Mouse (Mus musculus) embryo, embryonic 11.5 days (tissue): Measurements from ENCODE around the gene Arl16.

Experiments
- DNase-seq: peaks from one replicate; pipeline ENCODE4 v3.0.0-alpha.2; 2012; ENCODE audit warnings: low read depth, low spot score

Arl16 gene

DNA sequence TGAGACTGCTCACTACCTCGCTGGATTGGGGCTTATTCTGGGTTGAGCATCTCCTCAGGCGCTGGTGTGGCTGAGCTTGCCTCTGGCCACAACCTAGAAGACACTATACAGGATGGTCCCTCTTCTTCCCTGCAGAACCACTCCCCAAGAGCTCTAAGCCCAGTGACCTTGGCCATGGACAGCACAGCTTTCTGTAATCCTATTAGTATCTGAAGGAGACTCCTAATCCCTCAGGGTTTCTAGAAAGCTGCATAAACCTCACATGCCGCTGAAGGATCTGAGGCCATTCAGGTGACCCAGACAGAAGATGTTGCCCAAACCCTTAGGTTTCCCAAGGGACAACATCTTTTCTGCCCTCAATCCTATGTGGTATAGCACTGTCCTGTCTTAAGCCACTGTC, 15.2 kb downstream of the Arl16 start:
- DNase-seq: no peak

DNA sequence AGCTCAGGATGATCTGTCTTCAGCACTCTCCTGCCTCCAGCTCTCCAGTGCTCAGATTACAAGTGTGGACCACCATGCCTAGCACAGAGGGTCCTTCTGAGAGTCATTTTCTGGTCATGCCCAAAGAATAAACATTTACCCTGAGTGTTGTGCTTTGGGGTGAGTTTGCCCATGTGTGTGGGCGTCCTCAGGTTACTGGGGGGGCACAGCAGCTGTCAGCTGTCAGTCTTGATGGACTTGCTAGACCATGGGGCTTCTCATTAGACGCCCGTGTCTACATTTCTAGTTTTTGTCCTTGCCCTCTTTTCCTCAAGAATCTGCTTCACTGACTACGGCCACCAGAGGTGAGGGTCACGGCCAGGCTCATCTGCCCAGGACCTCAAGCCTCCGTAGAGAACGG, 20.2 kb downstream of the Arl16 start:
- no peak for DNase-seq

DNA sequence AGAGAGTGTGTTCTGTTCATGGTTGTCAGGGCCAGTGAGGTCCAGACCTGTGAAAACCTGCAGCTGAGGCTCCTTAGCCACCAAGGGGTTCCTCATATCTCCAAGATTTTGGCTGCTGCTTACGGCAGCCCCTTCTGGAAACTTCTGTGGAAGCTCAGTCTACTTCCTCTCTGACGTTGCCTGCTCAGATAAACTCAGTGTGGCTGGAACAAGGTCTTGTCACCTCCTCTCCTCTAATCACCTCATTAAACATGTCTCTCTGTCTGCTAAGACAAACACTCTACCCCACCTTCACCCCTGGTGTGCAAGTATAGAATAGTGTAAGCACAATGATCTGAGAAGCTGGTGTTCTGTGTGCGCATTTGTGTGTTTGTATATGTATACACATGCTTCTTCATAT, 21.9 kb downstream of the Arl16 start:
- no peak for DNase-seq

DNA sequence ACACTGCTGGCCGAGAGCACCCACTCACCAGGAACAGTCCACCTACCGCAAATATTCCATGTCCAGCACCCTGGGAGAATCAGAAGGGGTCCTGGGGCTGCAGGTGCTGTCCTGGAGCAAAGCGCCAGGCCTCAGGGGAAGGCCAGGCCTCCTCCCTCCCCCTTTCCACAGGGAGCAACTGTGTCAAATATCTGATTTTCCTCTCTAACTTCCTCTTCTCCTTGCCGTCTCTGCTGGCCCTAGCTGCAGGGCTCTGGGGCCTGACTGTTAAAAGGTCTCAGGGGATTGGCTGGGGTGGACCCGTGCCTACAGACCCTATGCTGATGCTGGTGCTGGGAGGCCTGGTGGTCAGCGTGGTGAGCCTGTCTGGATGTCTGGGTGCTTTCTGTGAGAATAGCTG, 23.3 kb downstream of the Arl16 start:
- no peak for DNase-seq

DNA sequence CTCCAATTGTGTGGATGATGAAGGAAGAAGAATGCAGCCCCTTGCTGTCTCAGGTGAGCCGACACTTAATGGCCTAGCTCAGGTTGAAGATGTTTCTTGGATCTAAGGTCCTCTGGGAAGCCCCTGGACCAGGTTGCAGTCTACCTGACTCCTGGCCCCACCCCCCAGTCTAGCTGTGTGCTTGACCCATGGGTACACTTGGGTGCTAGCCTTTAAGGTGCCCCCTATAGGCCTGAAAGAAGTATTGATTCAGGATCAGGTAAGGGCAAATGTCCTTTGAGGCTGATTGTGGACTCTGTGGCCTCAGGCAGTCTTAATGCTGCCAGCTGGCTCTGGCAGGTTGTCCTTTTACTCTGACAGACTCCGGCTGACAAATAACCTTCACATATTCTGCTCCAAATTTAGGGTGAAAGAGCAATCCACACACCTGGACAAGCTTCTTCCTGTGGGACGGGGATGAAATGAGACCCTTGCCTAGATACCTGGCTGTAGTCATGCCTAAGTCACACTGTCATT, 24.6 kb downstream of the Arl16 start:
- DNase-seq: no peak

DNA sequence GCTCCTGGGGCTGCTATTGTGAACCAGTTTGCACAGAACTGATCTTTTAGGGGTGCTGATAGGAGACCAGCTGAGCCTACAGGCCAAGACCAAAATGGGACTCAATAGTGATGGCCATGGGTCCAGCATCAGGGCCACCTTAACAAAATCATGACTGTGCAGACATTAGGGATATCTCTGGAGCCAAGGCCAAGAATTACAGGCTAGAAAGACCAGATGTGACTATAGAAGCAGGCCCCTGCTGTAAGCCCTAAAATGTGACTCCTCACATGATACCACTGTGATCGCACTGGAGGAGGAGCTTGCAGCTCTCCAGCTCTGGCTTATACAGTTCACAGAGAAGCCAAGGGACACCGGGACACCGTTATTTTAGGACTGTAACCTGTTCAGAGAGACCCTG, 25.1 kb downstream of the Arl16 start, which contains the start of gene Tspan10:
Tspan10 (plus strand) TSS at position 301 of the 400 bp plus-strand sequence.
- no peak for DNase-seq

DNA sequence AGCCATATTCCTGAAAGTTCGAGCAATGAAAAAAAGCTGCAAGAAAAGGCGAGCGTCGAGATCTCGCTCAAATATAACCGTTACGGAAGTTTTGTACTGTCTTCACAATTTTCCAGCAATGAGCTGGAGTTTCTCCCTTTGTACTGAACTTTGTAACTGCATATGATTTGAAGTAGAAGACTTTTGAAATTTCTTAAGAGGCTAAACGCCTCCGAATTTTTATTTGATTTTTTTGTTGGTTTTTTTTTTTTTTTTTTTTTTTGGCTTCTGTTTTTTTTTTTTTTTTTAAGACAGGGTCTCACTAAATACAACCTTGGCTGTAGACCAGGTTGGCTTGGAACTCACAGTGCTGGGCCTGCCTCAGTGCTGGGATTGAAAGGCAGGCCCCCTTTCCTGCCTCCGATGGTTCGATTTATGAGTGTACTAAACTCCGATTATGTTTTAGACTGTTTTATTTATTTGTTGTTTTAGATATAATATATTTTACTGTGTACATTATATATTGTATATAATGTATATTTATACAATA, 29.5 kb downstream of the Arl16 start:
- DNase-seq: no peak

DNA sequence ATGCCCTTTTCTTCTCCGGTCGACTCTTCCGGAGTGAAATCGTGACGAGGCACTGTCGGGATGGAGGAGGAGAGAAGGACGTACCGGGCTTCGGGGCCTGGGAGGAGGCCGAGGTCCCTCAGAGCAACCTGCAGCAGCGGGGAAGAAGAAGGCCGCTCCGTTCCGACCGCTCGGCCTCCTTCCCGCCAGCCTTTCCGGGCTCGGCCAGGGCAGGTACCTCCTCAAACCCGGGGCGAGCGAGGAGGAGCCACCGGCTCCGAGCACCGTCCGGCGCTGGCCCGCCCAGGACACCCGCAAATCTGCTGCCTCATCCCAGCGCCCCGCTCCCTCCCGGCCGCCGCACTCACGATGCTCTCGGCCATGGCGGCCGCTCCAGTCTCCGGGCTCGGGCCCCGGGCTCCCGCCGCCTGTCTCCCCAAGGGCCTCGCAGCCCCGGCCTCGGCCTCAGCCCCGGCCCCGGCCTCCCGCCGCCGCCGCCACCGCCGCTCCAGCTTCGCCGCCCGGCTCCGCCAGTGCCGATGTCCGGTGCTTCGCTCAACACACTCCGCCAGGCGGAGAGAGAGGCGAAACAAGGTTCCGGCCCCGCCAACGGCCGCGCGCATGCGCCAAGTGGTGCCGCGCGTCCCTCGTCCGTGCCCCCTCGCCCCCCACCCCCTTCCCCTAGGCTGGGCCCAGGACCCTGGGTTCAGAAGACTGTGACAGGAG, 30.1 kb downstream of the Arl16 start, which contains the start of gene Nploc4:
Nploc4 (minus strand) TSS at position 557 of the 705 bp plus-strand sequence.
- peak; percentile 84 for DNase-seq

DNA sequence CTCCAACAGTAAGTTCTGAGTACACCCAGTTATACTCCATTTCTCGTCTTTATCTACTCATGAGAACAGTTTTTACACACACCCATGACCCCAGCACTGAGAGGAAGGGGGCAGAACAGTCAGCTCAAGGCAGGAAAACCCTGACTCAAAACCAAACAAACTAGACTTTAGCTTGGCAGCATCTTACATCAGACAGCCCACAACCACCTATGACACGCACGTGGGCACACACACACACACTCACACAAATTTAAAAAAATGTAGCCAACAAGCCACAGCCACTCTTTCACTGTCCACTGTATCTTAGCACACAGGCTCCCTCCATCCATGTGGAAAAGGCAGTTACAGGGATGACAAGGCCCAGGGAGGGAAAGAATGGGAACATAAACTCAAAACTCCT, 40.7 kb downstream of the Arl16 start:
- DNase-seq: no peak

DNA sequence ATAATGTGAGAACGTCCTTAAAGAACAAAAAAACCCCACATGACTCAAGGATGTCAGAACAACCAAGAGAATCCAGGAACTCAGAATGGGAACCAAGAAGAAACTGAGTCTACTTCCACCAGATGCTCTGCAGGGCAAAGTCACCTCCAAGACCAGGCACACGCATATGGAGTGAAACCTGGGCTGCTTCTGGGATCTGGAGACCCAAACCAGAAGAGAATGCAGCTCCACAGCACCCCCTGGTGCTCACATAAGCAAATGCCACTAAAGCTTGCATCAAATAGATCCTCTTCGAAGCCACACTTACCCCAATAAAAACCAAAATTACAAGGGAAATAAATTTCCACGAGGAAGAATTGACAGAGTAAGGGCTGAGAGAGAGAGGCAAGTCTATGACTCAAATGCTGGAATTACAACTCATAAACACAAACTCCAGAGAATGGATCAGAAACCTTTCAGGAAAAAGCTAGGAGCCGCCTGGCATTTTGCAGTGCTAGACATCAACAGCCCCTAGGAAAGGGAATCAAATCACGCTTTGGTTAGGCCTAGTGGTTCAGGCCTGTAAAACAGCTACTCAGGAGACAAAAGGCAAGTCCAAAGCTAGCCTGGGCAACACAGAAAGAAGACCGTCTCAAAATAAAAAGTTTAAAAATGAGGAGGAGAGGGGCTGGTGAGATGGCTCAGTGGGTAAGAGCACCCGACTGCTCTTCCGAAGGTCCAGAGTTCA, 43.7 kb downstream of the Arl16 start:
- DNase-seq: peak; percentile 72

DNA sequence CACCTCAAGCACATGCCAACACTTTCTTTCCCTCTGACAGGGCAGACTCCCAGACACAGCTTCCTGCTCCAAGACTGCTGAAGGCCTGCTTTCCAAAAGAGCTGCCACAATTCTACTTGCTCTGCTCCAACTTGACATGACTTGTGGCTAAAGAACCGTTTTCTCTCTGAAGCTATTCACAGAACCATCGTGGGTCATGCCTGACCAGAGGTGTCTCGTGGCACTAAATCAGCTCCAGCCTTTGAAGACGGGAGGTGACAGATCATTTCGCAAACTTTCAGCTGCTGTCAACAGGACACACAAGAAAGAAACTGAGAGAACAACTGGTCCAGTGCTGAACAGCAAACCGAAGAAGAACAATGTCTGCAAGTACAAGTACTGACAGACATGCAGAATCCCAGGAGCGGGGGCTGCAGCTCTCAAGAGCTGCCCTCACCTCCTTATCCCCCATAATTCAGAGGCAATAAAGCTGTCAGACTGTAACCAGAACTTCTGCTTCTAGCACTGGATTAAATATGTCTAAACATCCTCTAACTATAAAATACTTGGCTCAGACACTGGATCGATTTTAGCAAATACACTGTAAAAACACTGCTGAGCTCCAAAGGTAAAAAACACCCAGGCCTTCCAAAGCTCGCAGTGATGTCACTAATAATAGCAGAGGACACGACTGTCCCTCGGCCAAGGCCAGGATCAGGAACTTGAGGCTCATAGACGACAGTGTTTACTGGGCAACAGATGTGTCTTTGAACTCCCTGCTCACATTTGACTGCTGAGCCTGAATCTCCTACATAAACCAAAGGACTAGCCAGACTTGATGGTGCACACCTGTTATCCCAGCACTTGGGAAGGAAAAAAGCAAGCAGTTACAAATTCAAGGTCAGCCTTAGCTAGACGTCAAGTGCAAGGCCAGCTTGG, 44.5 kb downstream of the Arl16 start:
- DNase-seq: peak; percentile 17

DNA sequence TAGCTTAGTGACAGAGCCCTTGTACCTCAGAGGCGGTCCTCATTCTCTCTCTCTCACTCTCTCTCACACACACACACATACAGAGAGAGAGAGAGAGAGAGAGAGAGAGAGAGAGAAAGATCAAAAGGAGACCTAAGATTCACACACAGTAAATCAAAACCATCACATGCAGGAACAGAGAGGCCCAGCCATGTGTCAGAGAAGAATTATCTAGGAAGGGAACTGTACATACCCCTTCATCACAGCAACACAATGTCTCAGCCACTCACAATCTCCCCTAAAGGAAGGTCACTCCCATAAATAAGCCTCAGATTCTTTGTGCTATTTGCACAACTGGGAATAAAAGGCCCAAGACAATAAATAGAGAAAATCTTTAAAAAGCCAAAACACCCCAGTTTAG, 48.8 kb downstream of the Arl16 start:
- DNase-seq: no peak

DNA sequence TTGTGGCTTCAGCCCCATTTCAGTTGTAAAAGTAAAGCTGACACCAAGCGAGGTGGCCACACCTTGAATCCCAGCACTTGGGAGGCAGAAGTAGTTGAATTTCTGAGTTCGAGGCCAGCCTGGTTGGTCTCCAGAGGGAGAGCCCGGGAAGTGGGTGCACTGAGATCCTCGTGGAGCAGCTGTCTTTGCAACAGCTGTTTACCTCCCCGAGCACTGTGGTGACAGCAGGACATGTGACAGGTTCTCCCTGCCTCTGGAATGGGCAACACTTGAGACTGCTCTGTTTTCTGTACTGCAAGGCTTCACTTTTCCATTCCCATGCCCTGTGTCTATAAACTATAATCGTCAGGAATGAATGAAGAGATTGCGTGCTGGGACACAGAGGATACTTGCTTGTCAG, 49.6 kb downstream of the Arl16 start:
- no peak for DNase-seq
